ENCODE assay signal across 17 mouse cellular contexts in genomic region chr4:41524829-41525228, GRCm38 (mm10). TPM values are rescaled to one million over a fixed set of nuclear protein-coding genes. Genes with fewer than 3 reads are reported as not detected.
"Had no signal": no experiment of that assay in that cellular context is flagged by ENCODE, and none has a peak within 500 bp of the region (broad histone marks: within the 10 kb centered on the region; RNA-seq: fewer than 3 reads in every experiment).

No protein-coding gene starts in this region.

- H3K9me3 ChIP-seq: kidney, embryonic 15.5 days; limb, embryonic 12.5 days; limb, embryonic 15.5 days; neural tube, embryonic 12.5 days; neural tube, embryonic 15.5 days had no signal

- H3K27me3 ChIP-seq: neural tube, embryonic 15.5 days had no signal

- H3K27ac ChIP-seq: kidney, embryonic 15.5 days; limb, embryonic 12.5 days; limb, embryonic 15.5 days; neural tube, embryonic 12.5 days; neural tube, embryonic 15.5 days had no signal

- H3K4me2 ChIP-seq: kidney, embryonic 15.5 days; limb, embryonic 12.5 days; limb, embryonic 15.5 days; midbrain, embryonic 11.5 days; neural tube, embryonic 12.5 days; neural tube, embryonic 15.5 days had no signal

- H3K9ac ChIP-seq: kidney, embryonic 15.5 days; limb, embryonic 12.5 days; limb, embryonic 15.5 days; neural tube, embryonic 12.5 days; neural tube, embryonic 15.5 days had no signal

- H3K4me1 ChIP-seq: limb, embryonic 15.5 days had no signal

- DNase-seq: kidney, adult 2 months; kidney, postnatal 14 days; kidney, postnatal 4 days; left cerebral cortex, postnatal 4 days; lung, adult 2 months; lung, postnatal 14 days; lung, postnatal 4 days; midbrain, embryonic 14.5 days; right cerebral cortex, postnatal 25 days; thymus, adult 18-20 months; thymus, postnatal 36 days had no signal

- H3K36me3 ChIP-seq: kidney, embryonic 15.5 days; limb, embryonic 12.5 days; limb, embryonic 15.5 days had no signal

- H3K4me3 ChIP-seq: kidney, embryonic 15.5 days; limb, embryonic 12.5 days; limb, embryonic 15.5 days; neural tube, embryonic 12.5 days; neural tube, embryonic 15.5 days had no signal

RNA-seq across cellular contexts. Expression of gene 1110017D15Rik, which starts 7.7 kb away (rescaled TPM):
- polyA plus RNA-seq: kidney, embryonic 15.5 days had no signal
